Mouse (Mus musculus) layer of hippocampus, adult 9-11 months (tissue): Measurements from ENCODE around the gene Spink8.

Experiments
- DNase-seq: peaks from one replicate; pipeline ENCODE4 v3.0.0; 2022

Spink8 gene

GRCm38 (mm10) chr9:109874797-109875691 is 63.0 kb downstream of the Spink8 start, which contains the start of gene Cdc25a:
Cdc25a (plus strand) TSS chr9:109875579.
- peak; percentile 97 for DNase-seq

GRCm38 (mm10) chr9:109875695-109876601 is 63.9 kb downstream of the Spink8 start:
- peak; percentile 40 for DNase-seq
